Mouse (Mus musculus) right cerebral cortex, adult 18-20 months (tissue): Measurements from ENCODE around the gene M1ap.
A peak's percentile ranks its signal among the peaks of the same experiment; 100 is the strongest.

Experiments
- DNase-seq: peaks from one replicate; pipeline ENCODE4 v3.0.0; 2022; ENCODE audit warnings: mixed read lengths

The M1ap gene

GRCm38 (mm10) chr6:83038496-83039012, 91.9 kb downstream of the M1ap start:
- DNase-seq, result peak; percentile 87

DNA sequence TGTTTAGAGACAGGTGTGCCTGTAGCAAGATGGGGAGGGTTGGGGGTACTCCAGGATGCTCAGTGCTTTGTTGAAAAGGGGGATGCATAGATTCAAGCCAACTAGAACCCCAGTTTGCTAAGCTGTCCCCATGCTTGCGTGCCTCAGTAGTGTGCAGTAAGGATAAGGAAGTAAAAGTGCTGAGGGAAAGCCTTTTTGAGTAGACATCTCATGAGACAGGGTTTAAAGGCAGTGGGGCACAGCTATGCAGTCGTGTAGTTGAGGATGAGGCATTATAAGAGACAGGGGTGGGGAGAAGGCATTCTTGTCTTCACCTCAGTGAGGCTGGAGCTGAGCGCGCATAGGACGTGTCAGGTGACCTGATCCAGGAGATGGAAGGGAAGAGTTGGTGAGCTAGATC, 93.9 kb downstream of the M1ap start:
- no peak for DNase-seq

DNA sequence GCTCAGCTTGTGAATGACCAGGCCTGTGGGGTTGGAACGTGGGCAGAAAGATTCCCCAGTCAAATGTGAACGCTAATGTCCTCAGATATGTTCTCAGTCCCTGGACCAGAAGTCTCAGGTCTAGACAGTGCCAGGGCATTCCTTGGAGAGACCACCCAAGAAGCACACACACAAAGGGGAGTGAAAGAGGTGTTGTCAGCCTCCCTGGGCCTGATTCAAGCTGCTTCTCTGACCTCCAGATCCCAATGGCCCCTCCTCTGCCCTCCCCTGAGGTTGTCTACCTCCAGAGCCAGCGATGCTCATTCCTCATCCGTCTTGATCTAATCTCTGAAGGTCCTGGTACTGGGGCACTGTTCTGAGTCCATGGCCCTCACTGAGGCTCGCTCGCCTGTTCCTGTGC, 96.9 kb downstream of the M1ap start:
- no peak for DNase-seq

DNA sequence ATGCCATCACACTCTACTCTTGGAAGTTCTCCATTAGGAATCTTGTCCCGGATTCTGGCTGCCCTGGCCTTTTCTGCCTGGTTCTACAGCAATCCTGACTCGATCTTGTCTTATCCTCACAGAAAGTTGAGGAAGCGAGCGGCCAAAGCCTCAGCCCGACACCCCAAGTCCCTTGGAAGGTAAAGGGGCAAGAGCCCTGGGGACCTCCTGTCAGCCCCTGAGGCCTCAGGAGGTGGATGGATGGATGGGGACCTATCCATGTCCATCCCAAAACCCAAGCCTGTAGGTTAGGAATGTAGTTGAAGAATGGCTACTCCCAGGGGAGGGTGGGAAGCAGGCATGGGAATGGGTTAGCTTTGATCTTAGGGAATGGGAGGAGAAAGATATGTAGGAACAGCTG, 97.3 kb downstream of the M1ap start:
- DNase-seq, result no peak

GRCm38 (mm10) chr6:83044742-83045141, 98.0 kb downstream of the M1ap start:
- no peak for DNase-seq

DNA sequence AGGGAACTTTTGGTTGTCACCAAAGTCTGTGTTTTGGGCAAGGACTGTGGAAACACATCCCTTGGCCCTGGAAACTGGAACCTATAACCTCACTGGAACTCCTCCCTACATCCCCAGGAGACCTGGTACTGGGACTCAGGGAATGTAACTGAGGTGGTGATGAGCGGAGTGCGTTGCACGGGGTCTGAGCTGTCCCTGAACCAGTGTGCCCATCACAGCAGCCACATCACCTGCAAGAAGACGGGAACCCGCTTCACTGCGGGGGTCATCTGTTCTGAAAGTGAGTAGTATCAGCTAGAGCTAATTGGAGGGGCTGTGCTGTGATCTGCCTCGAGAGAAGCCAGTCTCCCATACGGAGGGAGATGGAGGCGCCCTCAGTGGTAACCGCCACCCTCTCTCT, 102.7 kb downstream of the M1ap start:
- DNase-seq, result no peak

- DNase-seq, result peak; percentile 46
Measured at GRCm38 (mm10) chr6:83053136-83053960, 106.6 kb downstream of the M1ap start.

- DNase-seq, result peak; percentile 99
Measured at GRCm38 (mm10) chr6:83054074-83054851, 107.6 kb downstream of the M1ap start, which contains the start of gene Aup1. Gene Aup1 (plus strand): TSS chr6:83054521.

- DNase-seq, result no peak
Measured at GRCm38 (mm10) chr6:83054871-83055431, 108.2 kb downstream of the M1ap start, which contains the start of gene Htra2. Gene Htra2 (minus strand): TSS chr6:83055273.

DNA sequence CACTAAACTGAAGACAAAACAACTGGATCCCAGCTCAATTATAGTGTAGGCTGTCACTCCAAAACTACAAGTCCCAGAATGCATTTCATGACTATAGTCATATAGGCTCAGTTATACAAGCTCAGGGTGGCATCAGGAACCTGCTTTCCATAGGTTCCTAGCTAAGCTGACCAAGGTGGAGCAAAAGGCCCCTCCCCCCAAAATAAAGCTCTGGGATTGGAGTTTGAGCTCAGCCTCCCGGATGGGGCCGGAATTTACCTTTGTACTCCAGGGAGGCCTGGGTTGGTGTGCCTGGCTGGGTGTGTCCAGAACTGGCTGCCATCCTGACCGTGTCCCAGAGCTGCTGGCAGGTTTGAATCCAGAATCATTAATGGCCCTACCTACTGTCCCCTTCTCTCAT, 111.1 kb downstream of the M1ap start, which contains the start of gene Dqx1:
Gene Dqx1 (plus strand): TSS at position 55 of the 400 bp plus-strand sequence.
- DNase-seq, result peak; percentile 34

- no peak for DNase-seq
Measured at GRCm38 (mm10) chr6:83058725-83059124, 112.0 kb downstream of the M1ap start.

DNA sequence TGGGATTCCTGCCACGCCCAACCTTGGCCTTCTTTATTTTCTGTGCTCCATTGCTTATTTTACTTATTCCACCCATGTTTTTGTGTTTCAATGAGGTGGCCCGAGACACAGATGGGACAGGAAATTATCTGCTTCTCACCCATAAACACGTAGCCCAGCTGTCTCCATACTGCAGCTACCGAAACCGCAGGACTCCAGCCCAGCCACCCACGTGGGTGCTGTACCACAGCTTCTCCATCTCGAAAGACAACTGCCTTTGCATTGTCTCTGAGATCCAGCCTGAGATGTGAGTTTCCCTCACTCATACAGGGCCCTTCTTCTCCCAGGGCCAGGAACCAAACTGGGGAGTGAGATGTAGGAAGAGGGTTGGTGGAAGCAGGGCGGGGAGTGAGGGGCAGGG, 119.3 kb downstream of the M1ap start:
- no peak for DNase-seq

DNA sequence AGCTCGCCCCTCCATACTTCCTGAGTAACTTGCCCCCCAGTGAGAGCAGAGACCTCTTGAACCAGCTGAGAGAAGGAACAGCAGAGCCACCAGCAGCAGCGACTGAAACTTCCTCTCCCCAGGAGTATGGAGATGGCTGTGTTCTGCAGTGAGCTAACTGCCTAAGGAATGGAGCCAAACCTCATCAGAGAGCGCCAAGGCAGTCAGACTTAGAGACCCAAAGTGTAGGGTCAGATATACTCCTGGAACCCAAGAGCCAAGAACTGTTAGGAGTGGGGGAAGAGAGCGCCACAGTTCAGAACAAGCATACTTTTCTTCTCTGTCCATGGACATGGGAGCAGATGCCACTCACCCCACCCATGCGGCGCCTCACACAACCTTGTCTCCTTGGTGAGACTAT, 119.7 kb downstream of the M1ap start:
- DNase-seq, result no peak

DNA sequence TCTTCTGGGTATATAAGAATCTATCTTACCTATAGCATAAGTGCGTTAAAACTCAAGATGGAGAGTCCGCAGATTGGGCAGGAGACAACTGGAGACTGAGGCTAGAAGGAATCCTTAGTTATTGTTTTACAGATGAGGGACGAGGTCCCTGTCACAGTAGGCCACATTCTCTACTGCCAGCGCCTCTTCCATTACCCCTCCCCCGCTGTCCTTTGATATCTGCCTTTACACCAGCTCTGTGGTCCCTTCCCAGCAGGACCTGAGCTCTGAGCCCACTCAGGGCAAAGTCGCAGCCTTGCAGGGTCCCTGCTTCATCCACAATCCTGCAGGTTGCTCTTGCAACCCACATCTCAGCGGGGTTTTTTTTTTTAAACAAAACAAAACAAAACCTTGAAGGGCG, 121.5 kb downstream of the M1ap start:
- DNase-seq, result no peak

DNA sequence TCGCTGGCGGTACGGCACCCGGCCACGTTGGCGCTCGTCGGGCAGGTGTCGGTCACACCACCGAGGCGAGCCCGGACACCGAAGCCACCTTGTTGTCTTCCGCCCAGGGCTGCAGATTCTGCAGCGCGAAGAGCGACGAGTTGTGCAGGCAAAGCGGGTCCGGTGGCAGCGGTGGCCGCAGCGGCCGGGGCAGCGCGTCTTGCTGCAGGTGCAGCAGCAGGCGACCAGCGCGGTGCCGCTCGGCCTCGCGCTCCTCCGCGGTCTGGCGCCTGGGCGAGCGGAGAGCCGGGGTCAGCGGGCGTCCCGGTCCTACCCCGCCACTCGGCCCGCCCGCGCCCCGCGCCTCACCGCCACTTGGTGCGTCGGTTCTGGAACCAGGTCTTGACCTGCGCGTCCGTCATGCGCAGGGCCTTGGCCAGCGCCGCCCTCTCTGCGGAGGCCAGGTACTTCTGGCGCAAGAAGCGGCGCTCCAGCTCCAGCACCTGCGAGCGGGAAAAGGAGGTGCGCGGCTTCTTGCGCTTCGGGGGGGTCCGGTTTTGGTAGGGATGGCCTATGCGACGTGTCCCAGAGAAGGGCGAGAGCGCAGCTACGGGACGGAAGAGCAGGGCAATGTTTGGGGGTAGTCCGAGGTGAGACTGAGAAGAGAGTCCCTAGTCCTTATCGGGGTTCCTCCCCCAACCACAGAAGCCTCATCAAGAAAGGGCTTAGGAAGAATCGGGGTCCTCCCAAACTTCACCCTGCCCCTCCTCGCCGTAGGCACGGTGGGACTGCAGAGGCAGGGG, 122.2 kb downstream of the M1ap start:
- no peak for DNase-seq

- no peak for DNase-seq
Measured at GRCm38 (mm10) chr6:83069488-83070246, 123.0 kb downstream of the M1ap start.

GRCm38 (mm10) chr6:83070247-83070310, 123.4 kb downstream of the M1ap start, which contains the start of gene Tlx2:
Gene Tlx2 (minus strand): TSS chr6:83070293.
- no peak for DNase-seq

DNA sequence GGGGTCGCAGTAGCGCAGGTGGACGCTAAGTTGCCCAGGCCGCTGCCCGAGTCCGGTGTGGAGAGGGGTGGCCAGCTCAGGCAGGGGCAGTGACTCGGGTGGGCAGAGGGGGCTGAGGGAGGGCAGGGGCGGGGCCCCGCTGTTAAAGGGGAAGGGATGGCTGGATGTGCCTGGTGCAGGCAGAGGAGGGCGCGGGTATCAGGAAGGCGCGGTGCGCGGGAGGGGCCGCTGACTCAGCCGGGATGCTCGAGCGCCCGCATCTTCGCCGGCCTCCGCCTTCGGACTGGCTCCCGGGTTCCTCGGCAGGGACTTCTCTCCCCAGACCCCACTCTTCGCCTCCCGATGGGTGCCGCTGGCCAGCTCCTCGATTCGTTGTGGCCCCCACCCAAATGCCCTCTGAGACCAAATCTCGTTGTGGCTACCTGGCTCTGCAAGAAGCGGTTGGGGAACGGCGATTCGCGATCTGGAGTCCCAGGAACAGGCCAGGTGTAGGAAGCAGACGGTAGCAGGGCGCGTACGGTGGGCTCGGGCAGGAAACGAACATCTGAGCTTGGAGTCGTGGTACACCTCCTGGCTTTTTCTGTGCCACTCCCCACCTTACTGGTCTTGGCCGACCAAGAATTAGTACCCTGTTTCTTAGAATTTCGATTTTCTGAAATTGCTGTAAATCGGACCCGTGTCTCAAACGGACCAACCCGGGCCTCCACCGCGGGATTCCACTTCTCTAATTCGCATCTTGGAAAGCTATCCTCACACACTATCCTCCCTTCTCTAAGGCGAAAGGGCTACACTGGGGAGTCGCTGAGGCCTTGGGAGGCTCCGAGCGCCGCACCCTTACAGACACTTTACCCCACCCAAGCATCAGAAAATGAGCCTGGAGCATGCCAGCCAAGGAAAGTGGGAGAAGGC, 123.9 kb downstream of the M1ap start:
- DNase-seq, result no peak

GRCm38 (mm10) chr6:83071220-83071619, 124.5 kb downstream of the M1ap start:
- DNase-seq, result no peak

GRCm38 (mm10) chr6:83074979-83075378, 128.3 kb downstream of the M1ap start:
- DNase-seq, result no peak

- peak; percentile 33 for DNase-seq
Measured at GRCm38 (mm10) chr6:83077630-83078323, 131.1 kb downstream of the M1ap start, which contains the start of gene Pcgf1. Gene Pcgf1 (plus strand): TSS chr6:83077869.
